ENCODE assay signal across 8 mouse cellular contexts in the genomic region with DNA sequence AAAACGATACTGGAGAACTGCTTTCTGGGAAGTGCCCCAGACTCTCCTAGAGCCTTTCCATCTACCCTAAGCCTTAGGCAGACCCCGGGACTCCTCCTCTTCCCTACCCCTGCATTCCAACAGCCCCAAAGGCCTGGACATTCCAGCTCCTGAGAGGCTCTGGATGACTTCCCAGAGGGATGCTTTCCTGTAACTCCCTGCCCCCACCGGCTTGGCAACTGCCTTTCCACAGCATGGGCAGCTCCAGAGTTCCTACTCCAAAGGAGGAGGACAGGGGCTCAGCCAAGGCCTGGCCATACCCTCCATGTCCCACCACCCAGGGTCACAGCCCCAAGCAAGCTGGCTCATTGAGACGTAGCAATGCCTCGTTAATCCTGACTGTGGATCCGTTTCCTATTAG. TPM values are rescaled to one million over a fixed set of nuclear protein-coding genes. Genes with fewer than 3 reads are reported as not detected.
DNase-seq lines count a peak whose midpoint lies in the region; ATAC-seq and TF ChIP-seq lines count a peak whose summit lies in the region.

No protein-coding gene starts in this region.

- H3K4me2 ChIP-seq in forebrain, embryonic 12.5 days, result no peak overlapping the region
- no peak overlapping the region for H3K4me2 ChIP-seq in midbrain, postnatal 0 days (ENCODE audit: low read depth, low read length, poor library complexity, severe bottlenecking)

- no peak overlapping the region for H3K9ac ChIP-seq in forebrain, embryonic 12.5 days
- H3K9ac ChIP-seq in midbrain, postnatal 0 days (replicated peaks; ENCODE audit: low read length, poor library complexity, severe bottlenecking), result no peak overlapping the region

- no peak for ATAC-seq in forebrain, embryonic 12.5 days (ENCODE audit: low FRiP score)
- no peak for ATAC-seq in midbrain, postnatal 0 days (ENCODE audit: low FRiP score)
- ATAC-seq in erythroid progenitor cell, adult 5-6 weeks (replicated peaks; ENCODE audit: low FRiP score, poor library complexity, severe bottlenecking), result no peak

- H3K36me3 ChIP-seq in forebrain, embryonic 10.5 days (replicated peaks), result peaks cover 100% of the 10 kb centered on the region
- peaks cover 69% of the 10 kb centered on the region for H3K36me3 ChIP-seq in forebrain, embryonic 12.5 days (replicated peaks)
- H3K36me3 ChIP-seq in midbrain, postnatal 0 days (ENCODE audit: insufficient read depth, low read length), result peaks cover 24% of the 10 kb centered on the region

- peak overlapping the region; percentile 42; the same call in 1 of the 2 replicates for H3K27ac ChIP-seq in forebrain, embryonic 10.5 days
- H3K27ac ChIP-seq in forebrain, embryonic 12.5 days, result no peak overlapping the region; the same call in 1 of the 2 replicates
- H3K27ac ChIP-seq in midbrain, postnatal 0 days (ENCODE audit: low read depth, low read length), result no peak overlapping the region

- H3K4me3 ChIP-seq in forebrain, embryonic 10.5 days, result no peak overlapping the region
- no peak overlapping the region for H3K4me3 ChIP-seq in forebrain, embryonic 12.5 days (replicated peaks)
- no peak overlapping the region for H3K4me3 ChIP-seq in midbrain, postnatal 0 days (ENCODE audit: low read depth, low read length)

- H3K27me3 ChIP-seq in forebrain, embryonic 10.5 days (ENCODE audit: poor library complexity, severe bottlenecking), result no peaks in the 10 kb centered on the region
- H3K27me3 ChIP-seq in forebrain, embryonic 12.5 days, result no peaks in the 10 kb centered on the region
- no peaks in the 10 kb centered on the region for H3K27me3 ChIP-seq in midbrain, postnatal 0 days (ENCODE audit: insufficient read depth, low read length)

- 46% methylated on average over 6 of the region's 6 CpGs for WGBS in forebrain, embryonic 10.5 days
- WGBS in forebrain, embryonic 12.5 days, result 50% methylated on average over 6 of the region's 6 CpGs
- WGBS in midbrain, postnatal 0 days, result 32% methylated on average over 6 of the region's 6 CpGs

- no peak for DNase-seq in forebrain, embryonic 10.5 days (ENCODE audit: extremely low spot score, low spot score)
- peak; percentile 72 for DNase-seq in urinary bladder, postnatal 14 days (ENCODE audit: low spot score)
- DNase-seq in urinary bladder, adult 18-20 months (ENCODE audit: low spot score in 2 of 2), result no peak
- peak; percentile 79 for DNase-seq in kidney, adult 9 months
- peak; percentile 70 for DNase-seq in midbrain, postnatal 0 days (ENCODE audit: low spot score)
- no peak for DNase-seq in cerebellum, adult 9-10 months

- TF ChIP-seq CTCF in midbrain, postnatal 0 days (IDR thresholded peaks at IDR 0.05), result no peak

- H3K9me3 ChIP-seq in forebrain, embryonic 10.5 days, result peaks cover 11% of the 10 kb centered on the region; the same call in 1 of the 2 replicates
- no peaks in the 10 kb centered on the region for H3K9me3 ChIP-seq in forebrain, embryonic 12.5 days
- no peaks in the 10 kb centered on the region for H3K9me3 ChIP-seq in midbrain, postnatal 0 days (ENCODE audit: low read length)

- peaks cover 84% of the 10 kb centered on the region for H3K4me1 ChIP-seq in forebrain, embryonic 10.5 days
- peaks cover 62% of the 10 kb centered on the region for H3K4me1 ChIP-seq in forebrain, embryonic 12.5 days
- peaks cover 8% of the 10 kb centered on the region for H3K4me1 ChIP-seq in midbrain, postnatal 0 days (ENCODE audit: insufficient read depth, low read length)

RNA-seq across cellular contexts. Expression of gene Ptprf, which starts 21.2 kb away (rescaled TPM):
- 99.7 and 102 TPM in 2 replicates for polyA plus RNA-seq in forebrain, embryonic 10.5 days (2016; fragmentation: Nextera tagmentation; extraction: Ambion mirVana)
- polyA plus RNA-seq in forebrain, embryonic 12.5 days (2016; fragmentation: Nextera tagmentation; extraction: Ambion mirVana), result 118 and 122 TPM in 2 replicates
- total RNA-seq in midbrain, postnatal 0 days (2014; rRNA removed), result 160 and 186 TPM in 2 replicates
- 46.4 and 48.1 TPM in 2 replicates for polyA plus RNA-seq in midbrain, postnatal 0 days (2015; fragmentation: Nextera tagmentation; extraction: Ambion mirVana)
- 0.84 TPM in 1 of 2 replicates, not detected in the other for total RNA-seq in erythroid progenitor cell, adult 5-6 weeks (2015; ENCODE audit: low replicate concordance)
- 0.13 TPM in 1 of 2 replicates, not detected in the other for total RNA-seq in erythroid progenitor cell, adult 5-6 weeks (2017; ENCODE audit: low replicate concordance)

Comparison
In these comparisons a context has a peak if more than half of its experiments do, and no peak if none do; other contexts are left out.
1. DNase-seq: peak in urinary bladder, postnatal 14 days (single experiment), kidney, adult 9 months (single experiment) and midbrain, postnatal 0 days (single experiment); none in forebrain, embryonic 10.5 days (single experiment), urinary bladder, adult 18-20 months (0 of 2) and cerebellum, adult 9-10 months (single experiment).